Mouse (Mus musculus): ENCODE measurements around the gene Gm20388. TPM values are rescaled to one million over a fixed set of nuclear protein-coding genes. Genes with fewer than 3 reads are reported as not detected.

The Gm20388 gene
- total RNA-seq, 1 experiment, result 27.0 TPM

GRCm38 (mm10) chr8:122112264-122112965 lies 2201.8 kb downstream of the Gm20388 start:
- H3K9me3 ChIP-seq (ENCODE audit: control insufficient read depth, insufficient read depth, low read depth, low read length), result no peaks in the 10 kb centered on the region
- no peaks in the 10 kb centered on the region for H3K36me3 ChIP-seq (ENCODE audit: control insufficient read depth, insufficient read depth, low read length, poor library complexity, severe bottlenecking)
- TF ChIP-seq ZC3H11A (IDR thresholded peaks at IDR 0.05; ENCODE audit: borderline replicate concordance, low read depth, low read length) (no peak), CHD2 (IDR thresholded peaks at IDR 0.05; ENCODE audit: low read depth, low read length) (no peak), MAFK (IDR thresholded peaks at IDR 0.05; ENCODE audit: insufficient read depth, low read depth, low read length) (no peak), ZNF384 (IDR thresholded peaks at IDR 0.05; ENCODE audit: low read depth, low read length) (no peak), HCFC1 (IDR thresholded peaks at IDR 0.05; ENCODE audit: borderline replicate concordance, insufficient read depth, low read length) (no peak)
- no peak overlapping the region for H3K9ac ChIP-seq (ENCODE audit: insufficient read depth, low read depth, low read length, poor library complexity, severe bottlenecking)
- DNase-seq (ENCODE audit: low read depth, low spot score), result no peak
- in situ Hi-C loops (cut with MboI; ENCODE audit: low sequenced_read_pairs in 2 of 2, unreplicated experiment in 2 of 2), result no loop called here
- peaks cover 0 to 11% of the 10 kb centered on the region in 2 experiments; a peak in 2 of 4 replicates for H3K4me1 ChIP-seq (ENCODE audit: control insufficient read depth in 2 of 2, insufficient read depth in 2 of 2, low read length in 2 of 2, poor library complexity in 1 of 2)
- no peak overlapping the region for H3K27ac ChIP-seq (ENCODE audit: insufficient read depth, low read depth, low read length, poor library complexity, severe bottlenecking)
- no peak overlapping the region for H3K4me3 ChIP-seq (ENCODE audit: insufficient read depth in 1 of 2, low read depth in 1 of 2, low read length in 2 of 2, poor library complexity in 1 of 2, severe bottlenecking in 1 of 2)

- Histone ChIP-seq H3K9ac (ENCODE audit: insufficient read depth, low read depth, low read length, poor library complexity, severe bottlenecking) (no peak overlapping the region), H3K9me3 (ENCODE audit: control insufficient read depth, insufficient read depth, low read depth, low read length) (no peaks in the 10 kb centered on the region), H3K4me3 (ENCODE audit: insufficient read depth in 1 of 2, low read depth in 1 of 2, low read length in 2 of 2, poor library complexity in 1 of 2, severe bottlenecking in 1 of 2) (no peak overlapping the region), H3K27ac (ENCODE audit: insufficient read depth, low read depth, low read length, poor library complexity, severe bottlenecking) (no peak overlapping the region), H3K4me1 (ENCODE audit: control insufficient read depth in 2 of 2, insufficient read depth in 2 of 2, low read length in 2 of 2, poor library complexity in 1 of 2) (peaks cover 4 to 16% of the 10 kb centered on the region in 2 experiments; a peak in 2 of 4 replicates), H3K36me3 (ENCODE audit: control insufficient read depth, insufficient read depth, low read length, poor library complexity, severe bottlenecking) (no peaks in the 10 kb centered on the region)
- in situ Hi-C loops (cut with MboI; ENCODE audit: low sequenced_read_pairs in 2 of 2, unreplicated experiment in 2 of 2), result no loop called here
- DNase-seq (ENCODE audit: low read depth, low spot score), result no peak
- no peak for TF ChIP-seq ZNF384 (IDR thresholded peaks at IDR 0.05; ENCODE audit: low read depth, low read length)
- no peak for TF ChIP-seq CHD2 (IDR thresholded peaks at IDR 0.05; ENCODE audit: low read depth, low read length)
- TF ChIP-seq HCFC1 (IDR thresholded peaks at IDR 0.05; ENCODE audit: borderline replicate concordance, insufficient read depth, low read length), result no peak
- TF ChIP-seq MAFK (IDR thresholded peaks at IDR 0.05; ENCODE audit: insufficient read depth, low read depth, low read length), result no peak
- TF ChIP-seq ZC3H11A (IDR thresholded peaks at IDR 0.05; ENCODE audit: borderline replicate concordance, low read depth, low read length), result no peak
Measured at GRCm38 (mm10) chr8:122114890-122115289, 2204.2 kb downstream of the Gm20388 start.

GRCm38 (mm10) chr8:122116716-122117357 lies 2206.2 kb downstream of the Gm20388 start:
- peaks cover 4 to 13% of the 10 kb centered on the region in 2 experiments; a peak in 2 of 4 replicates for H3K4me1 ChIP-seq (ENCODE audit: control insufficient read depth in 2 of 2, insufficient read depth in 2 of 2, low read length in 2 of 2, poor library complexity in 1 of 2)
- no peak overlapping the region for H3K27ac ChIP-seq (ENCODE audit: insufficient read depth, low read depth, low read length, poor library complexity, severe bottlenecking)
- H3K4me3 ChIP-seq (ENCODE audit: insufficient read depth in 1 of 2, low read depth in 1 of 2, low read length in 2 of 2, poor library complexity in 1 of 2, severe bottlenecking in 1 of 2), result no peak overlapping the region
- in situ Hi-C loops (cut with MboI; ENCODE audit: low sequenced_read_pairs in 2 of 2, unreplicated experiment in 2 of 2), result no loop called here
- DNase-seq (ENCODE audit: low read depth, low spot score), result no peak
- no peaks in the 10 kb centered on the region for H3K36me3 ChIP-seq (ENCODE audit: control insufficient read depth, insufficient read depth, low read length, poor library complexity, severe bottlenecking)
- TF ChIP-seq HCFC1 (IDR thresholded peaks at IDR 0.05; ENCODE audit: borderline replicate concordance, insufficient read depth, low read length), result no peak
- TF ChIP-seq ZNF384 (IDR thresholded peaks at IDR 0.05; ENCODE audit: low read depth, low read length), result no peak
- no peak for TF ChIP-seq MAFK (IDR thresholded peaks at IDR 0.05; ENCODE audit: insufficient read depth, low read depth, low read length)
- no peak for TF ChIP-seq ZC3H11A (IDR thresholded peaks at IDR 0.05; ENCODE audit: borderline replicate concordance, low read depth, low read length)
- no peak for TF ChIP-seq CHD2 (IDR thresholded peaks at IDR 0.05; ENCODE audit: low read depth, low read length)
- H3K9me3 ChIP-seq (ENCODE audit: control insufficient read depth, insufficient read depth, low read depth, low read length), result no peaks in the 10 kb centered on the region
- no peak overlapping the region for H3K9ac ChIP-seq (ENCODE audit: insufficient read depth, low read depth, low read length, poor library complexity, severe bottlenecking)

- Histone ChIP-seq H3K9me3 (ENCODE audit: control insufficient read depth, insufficient read depth, low read depth, low read length) (no peaks in the 10 kb centered on the region), H3K4me1 (ENCODE audit: control insufficient read depth in 2 of 2, insufficient read depth in 2 of 2, low read length in 2 of 2, poor library complexity in 1 of 2) (peaks cover 4 to 13% of the 10 kb centered on the region in 2 experiments; a peak in 2 of 4 replicates), H3K9ac (ENCODE audit: insufficient read depth, low read depth, low read length, poor library complexity, severe bottlenecking) (no peak overlapping the region), H3K36me3 (ENCODE audit: control insufficient read depth, insufficient read depth, low read length, poor library complexity, severe bottlenecking) (no peaks in the 10 kb centered on the region), H3K4me3 (ENCODE audit: insufficient read depth in 1 of 2, low read depth in 1 of 2, low read length in 2 of 2, poor library complexity in 1 of 2, severe bottlenecking in 1 of 2) (no peak overlapping the region; a peak in 1 of 4 replicates), H3K27ac (ENCODE audit: insufficient read depth, low read depth, low read length, poor library complexity, severe bottlenecking) (no peak overlapping the region)
- in situ Hi-C loops (cut with MboI; ENCODE audit: low sequenced_read_pairs in 2 of 2, unreplicated experiment in 2 of 2), result no loop called here
- no peak for TF ChIP-seq ZNF384 (IDR thresholded peaks at IDR 0.05; ENCODE audit: low read depth, low read length)
- TF ChIP-seq CHD2 (IDR thresholded peaks at IDR 0.05; ENCODE audit: low read depth, low read length), result no peak
- TF ChIP-seq HCFC1 (IDR thresholded peaks at IDR 0.05; ENCODE audit: borderline replicate concordance, insufficient read depth, low read length), result no peak
- no peak for TF ChIP-seq MAFK (IDR thresholded peaks at IDR 0.05; ENCODE audit: insufficient read depth, low read depth, low read length)
- TF ChIP-seq ZC3H11A (IDR thresholded peaks at IDR 0.05; ENCODE audit: borderline replicate concordance, low read depth, low read length), result no peak
- DNase-seq (ENCODE audit: low read depth, low spot score), result no peak
Measured at GRCm38 (mm10) chr8:122118097-122118496, 2207.5 kb downstream of the Gm20388 start.
